Comparison of ENCODE assay signal across 8 mouse cellular contexts in the genomic region with DNA sequence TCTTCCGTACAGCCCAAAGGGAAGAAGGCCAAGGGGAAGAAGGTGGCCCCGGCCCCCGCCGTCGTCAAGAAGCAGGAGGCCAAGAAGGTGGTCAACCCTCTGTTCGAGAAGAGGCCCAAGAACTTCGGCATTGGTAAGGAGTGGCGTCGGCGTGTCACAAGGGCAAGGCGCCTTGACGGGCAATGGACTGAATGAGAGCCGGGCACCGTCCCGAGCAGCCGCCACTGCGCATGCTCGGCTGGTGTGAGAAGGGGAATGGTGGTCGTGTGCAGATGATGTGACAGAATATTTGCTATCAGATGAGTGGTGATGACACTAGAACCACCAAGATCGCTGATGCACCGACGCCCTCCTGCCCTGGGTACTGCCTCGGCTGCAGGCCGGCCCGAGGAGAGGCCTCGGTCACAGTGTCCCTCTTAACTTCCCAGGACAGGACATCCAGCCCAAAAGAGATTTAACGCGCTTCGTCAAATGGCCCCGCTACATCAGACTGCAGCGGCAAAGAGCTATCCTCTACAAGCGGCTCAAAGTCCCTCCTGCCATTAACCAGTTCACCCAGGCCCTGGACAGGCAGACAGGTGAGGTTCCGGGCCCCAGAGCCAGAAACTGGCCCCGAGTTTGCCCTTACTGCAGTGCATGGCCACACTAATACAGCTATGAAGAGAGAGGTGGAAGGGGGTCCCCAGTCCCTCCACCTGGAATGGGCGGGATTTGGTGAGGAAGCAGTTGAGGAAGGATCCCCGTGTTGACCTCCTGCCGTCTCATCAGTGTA. TPM values are rescaled to one million over a fixed set of nuclear protein-coding genes. Genes with fewer than 3 reads are reported as not detected.
DNase-seq lines count a peak whose midpoint lies in the region; ATAC-seq and TF ChIP-seq lines count a peak whose summit lies in the region.

No protein-coding gene starts in this region.

- 2% methylated on average over 36 of the region's 37 CpGs for WGBS in hindbrain, embryonic 16.5 days
- WGBS in liver, postnatal 0 days (ENCODE audit: insufficient replicate concordance): under 1% methylated on average over 36 of the region's 37 CpGs
- WGBS in olfactory bulb, adult 2 months: under 1% methylated on average over 37 of the region's 37 CpGs

- ATAC-seq in activated CD4-positive, CD25-positive, alpha-beta regulatory T cell, adult 4 months: peak; percentile 47
- ATAC-seq in hindbrain, embryonic 16.5 days: peak; percentile 38
- ATAC-seq in liver, postnatal 0 days: peak; percentile 54

- peak overlapping the region; percentile 75 for H3K4me3 ChIP-seq in embryonic fibroblast, embryonic 13.5 days (ENCODE audit: insufficient read depth, low read length)
- peak overlapping the region; percentile 85 for H3K4me3 ChIP-seq in hindbrain, embryonic 16.5 days (ENCODE audit: low read length)
- peak overlapping the region; percentile 69 for H3K4me3 ChIP-seq in liver, postnatal 0 days (ENCODE audit: low read depth, low read length)
- peak overlapping the region; percentile 84 for H3K4me3 ChIP-seq in olfactory bulb, adult 2 months (ENCODE audit: insufficient read depth, low read depth, low read length)

- H3K4me1 ChIP-seq in embryonic fibroblast, embryonic 13.5 days (ENCODE audit: control insufficient read depth, insufficient read depth, low read length): peaks cover 2% of the 10 kb centered on the region
- peaks cover 41% of the 10 kb centered on the region for H3K4me1 ChIP-seq in hindbrain, embryonic 16.5 days (ENCODE audit: control insufficient read depth, insufficient read depth, low read depth, low read length)
- H3K4me1 ChIP-seq in liver, postnatal 0 days (ENCODE audit: insufficient read depth): peaks cover 31% of the 10 kb centered on the region
- peaks cover 26% of the 10 kb centered on the region for H3K4me1 ChIP-seq in olfactory bulb, adult 2 months (ENCODE audit: control insufficient read depth, insufficient read depth, low read length)

- H3K9ac ChIP-seq in hindbrain, embryonic 16.5 days (ENCODE audit: low read depth, low read length): peak overlapping the region; percentile 91
- peak overlapping the region; percentile 97 for H3K9ac ChIP-seq in liver, postnatal 0 days (replicated peaks)

- peak; percentile 52 to 58 for DNase-seq in layer of hippocampus, adult 18-20 months (ENCODE audit: low spot score in 2 of 2)
- DNase-seq in layer of hippocampus, postnatal 36 days: no peak
- peak; percentile 79 for DNase-seq in liver, postnatal 0 days
- DNase-seq in natural killer cell, adult 2 months (ENCODE audit: low spot score in 2 of 2): no peak

- no peaks in the 10 kb centered on the region for H3K9me3 ChIP-seq in hindbrain, embryonic 16.5 days (ENCODE audit: control insufficient read depth, low read length)
- no peaks in the 10 kb centered on the region for H3K9me3 ChIP-seq in liver, postnatal 0 days (ENCODE audit: low read length)

- peak overlapping the region; percentile 99 for H3K4me2 ChIP-seq in hindbrain, embryonic 16.5 days (ENCODE audit: low read length)
- peak overlapping the region; percentile 96 for H3K4me2 ChIP-seq in liver, postnatal 0 days (ENCODE audit: low read depth, low read length)

- peak overlapping the region; percentile 75 for H3K27ac ChIP-seq in embryonic fibroblast, embryonic 13.5 days (ENCODE audit: insufficient read depth, low read length)
- peak overlapping the region; percentile 91 for H3K27ac ChIP-seq in hindbrain, embryonic 16.5 days (ENCODE audit: low read depth, low read length)
- H3K27ac ChIP-seq in liver, postnatal 0 days (ENCODE audit: low read depth): peak overlapping the region; percentile 95
- H3K27ac ChIP-seq in olfactory bulb, adult 2 months (ENCODE audit: insufficient read depth, low read depth, low read length): peak overlapping the region; percentile 80

- no peak for TF ChIP-seq CTCF in embryonic fibroblast, embryonic 13.5 days (IDR thresholded peaks at IDR 0.05; ENCODE audit: borderline replicate concordance, insufficient read depth, low read length)
- TF ChIP-seq CTCF in liver, postnatal 0 days (IDR thresholded peaks at IDR 0.05; ENCODE audit: low read depth): no peak
- TF ChIP-seq CTCF in olfactory bulb, adult 2 months (IDR thresholded peaks at IDR 0.05; ENCODE audit: insufficient read depth, low read depth, low read length): no peak

- no peak for TF ChIP-seq EP300 in liver, postnatal 0 days (IDR thresholded peaks at IDR 0.05; ENCODE audit: low read depth)

- H3K36me3 ChIP-seq in hindbrain, embryonic 16.5 days (ENCODE audit: control insufficient read depth, insufficient read depth, low read length): peaks cover 34% of the 10 kb centered on the region
- H3K36me3 ChIP-seq in liver, postnatal 0 days (replicated peaks; ENCODE audit: insufficient read depth, low read length): peaks cover 50% of the 10 kb centered on the region

- no peaks in the 10 kb centered on the region for H3K27me3 ChIP-seq in hindbrain, embryonic 16.5 days (replicated peaks; ENCODE audit: control insufficient read depth, insufficient read depth, low read length)
- H3K27me3 ChIP-seq in liver, postnatal 0 days (ENCODE audit: insufficient read depth, low read length): no peaks in the 10 kb centered on the region

- peak; percentile 39; the same call in 1 of the 2 replicates for TF ChIP-seq POLR2A in embryonic fibroblast, embryonic 13.5 days (IDR thresholded peaks at IDR 0.05; ENCODE audit: low read depth, low read length)
- TF ChIP-seq POLR2A in olfactory bulb, adult 2 months (IDR thresholded peaks at IDR 0.05; ENCODE audit: insufficient read depth, low read depth, low read length): no peak

RNA-seq across cellular contexts. Expression of gene Rpl7a, which starts 0.6 kb away (rescaled TPM):
- total RNA-seq in layer of hippocampus, adult 18-20 months (2021): 100 to 1,000 TPM; 253 to 258 TPM
- total RNA-seq in layer of hippocampus, postnatal 36 days (2021): 100 to 1,000 TPM; 242 to 247 TPM
- polyA plus RNA-seq in activated CD4-positive, CD25-positive, alpha-beta regulatory T cell, adult 4 months (2017; shearing (Covaris generic)): 1,000 to 10,000 TPM in 1 of 2 experiments, 100 to 1,000 TPM in 1; 720 to 1,212 TPM
- 448 and 480 TPM in 2 replicates for polyA plus RNA-seq in embryonic fibroblast, embryonic 13.5 days (2011; ENCODE audit: insufficient read length, low read depth, missing spikeins)
- polyA plus RNA-seq in hindbrain, embryonic 16.5 days (2015; fragmentation: Nextera tagmentation; extraction: Ambion mirVana): 341 and 368 TPM in 2 replicates
- polyA plus RNA-seq in liver, postnatal 0 days (2015; fragmentation: Nextera tagmentation; extraction: Ambion mirVana): 341 and 347 TPM in 2 replicates
- not detected in 2 replicates for polyA plus RNA-seq in olfactory bulb, adult 2 months (2012; ENCODE audit: insufficient read depth, insufficient read length, low replicate concordance, missing spikeins)

RNA-seq across cellular contexts. Expression of gene Med22, which starts 0.7 kb away (rescaled TPM):
- 10 to 100 TPM; 47.5 to 50.1 TPM for total RNA-seq in layer of hippocampus, adult 18-20 months (2021)
- 10 to 100 TPM; 47.8 to 52.6 TPM for total RNA-seq in layer of hippocampus, postnatal 36 days (2021)
- 10 to 100 TPM; 10.3 to 11.3 TPM for polyA plus RNA-seq in activated CD4-positive, CD25-positive, alpha-beta regulatory T cell, adult 4 months (2017; shearing (Covaris generic))
- 25.6 and 26.8 TPM in 2 replicates for polyA plus RNA-seq in embryonic fibroblast, embryonic 13.5 days (2011; ENCODE audit: insufficient read length, low read depth, missing spikeins)
- 119 and 124 TPM in 2 replicates for polyA plus RNA-seq in hindbrain, embryonic 16.5 days (2015; fragmentation: Nextera tagmentation; extraction: Ambion mirVana)
- polyA plus RNA-seq in liver, postnatal 0 days (2015; fragmentation: Nextera tagmentation; extraction: Ambion mirVana): 13.2 and 14.4 TPM in 2 replicates
- polyA plus RNA-seq in olfactory bulb, adult 2 months (2012; ENCODE audit: insufficient read depth, insufficient read length, low replicate concordance, missing spikeins): not detected in 2 replicates

RNA-seq across cellular contexts. Expression of gene Surf2, which starts 5.0 kb away (rescaled TPM):
- total RNA-seq in layer of hippocampus, adult 18-20 months (2021): 10 to 100 TPM; 34.2 to 36.5 TPM
- total RNA-seq in layer of hippocampus, postnatal 36 days (2021): 10 to 100 TPM; 34.4 to 34.5 TPM
- polyA plus RNA-seq in activated CD4-positive, CD25-positive, alpha-beta regulatory T cell, adult 4 months (2017; shearing (Covaris generic)): 10 to 100 TPM; 41.8 to 46.6 TPM
- 29.3 and 33.6 TPM in 2 replicates for polyA plus RNA-seq in embryonic fibroblast, embryonic 13.5 days (2011; ENCODE audit: insufficient read length, low read depth, missing spikeins)
- polyA plus RNA-seq in hindbrain, embryonic 16.5 days (2015; fragmentation: Nextera tagmentation; extraction: Ambion mirVana): 55.8 and 57.3 TPM in 2 replicates
- polyA plus RNA-seq in liver, postnatal 0 days (2015; fragmentation: Nextera tagmentation; extraction: Ambion mirVana): 14.6 and 15.3 TPM in 2 replicates
- not detected in 2 replicates for polyA plus RNA-seq in olfactory bulb, adult 2 months (2012; ENCODE audit: insufficient read depth, insufficient read length, low replicate concordance, missing spikeins)

RNA-seq across cellular contexts. Expression of gene Surf1, which starts 5.2 kb away (rescaled TPM):
- total RNA-seq in layer of hippocampus, adult 18-20 months (2021): 100 to 1,000 TPM; 109 to 111 TPM
- 10 to 100 TPM; 93.3 to 97.0 TPM for total RNA-seq in layer of hippocampus, postnatal 36 days (2021)
- polyA plus RNA-seq in activated CD4-positive, CD25-positive, alpha-beta regulatory T cell, adult 4 months (2017; shearing (Covaris generic)): 100 to 1,000 TPM; 115 to 121 TPM
- 38.8 and 47.8 TPM in 2 replicates for polyA plus RNA-seq in embryonic fibroblast, embryonic 13.5 days (2011; ENCODE audit: insufficient read length, low read depth, missing spikeins)
- 87.3 and 98.9 TPM in 2 replicates for polyA plus RNA-seq in hindbrain, embryonic 16.5 days (2015; fragmentation: Nextera tagmentation; extraction: Ambion mirVana)
- polyA plus RNA-seq in liver, postnatal 0 days (2015; fragmentation: Nextera tagmentation; extraction: Ambion mirVana): 29.8 and 30.1 TPM in 2 replicates
- polyA plus RNA-seq in olfactory bulb, adult 2 months (2012; ENCODE audit: insufficient read depth, insufficient read length, low replicate concordance, missing spikeins): not detected in 2 replicates

RNA-seq across cellular contexts. Expression of gene Surf6, which starts 8.5 kb away (rescaled TPM):
- total RNA-seq in layer of hippocampus, adult 18-20 months (2021): 10 to 100 TPM; 26.4 to 29.0 TPM
- 10 to 100 TPM; 24.5 to 25.6 TPM for total RNA-seq in layer of hippocampus, postnatal 36 days (2021)
- 10 to 100 TPM; 17.5 to 25.5 TPM for polyA plus RNA-seq in activated CD4-positive, CD25-positive, alpha-beta regulatory T cell, adult 4 months (2017; shearing (Covaris generic))
- 21.4 and 23.3 TPM in 2 replicates for polyA plus RNA-seq in embryonic fibroblast, embryonic 13.5 days (2011; ENCODE audit: insufficient read length, low read depth, missing spikeins)
- 31.1 and 32.2 TPM in 2 replicates for polyA plus RNA-seq in hindbrain, embryonic 16.5 days (2015; fragmentation: Nextera tagmentation; extraction: Ambion mirVana)
- polyA plus RNA-seq in liver, postnatal 0 days (2015; fragmentation: Nextera tagmentation; extraction: Ambion mirVana): 7.5 and 8.4 TPM in 2 replicates
- not detected in 2 replicates for polyA plus RNA-seq in olfactory bulb, adult 2 months (2012; ENCODE audit: insufficient read depth, insufficient read length, low replicate concordance, missing spikeins)

Comparison
In these comparisons a context has a peak if more than half of its experiments do, and no peak if none do; other contexts are left out.
1. DNase-seq: peak in layer of hippocampus, adult 18-20 months (2 of 2) and liver, postnatal 0 days (single experiment); none in layer of hippocampus, postnatal 36 days (0 of 2) and natural killer cell, adult 2 months (0 of 2).
2. RNA of gene Rpl7a, which starts 0.6 kb away (polyA plus RNA-seq): 720 to 1,212 TPM in activated CD4-positive, CD25-positive, alpha-beta regulatory T cell, adult 4 months, 448 to 480 TPM in embryonic fibroblast, embryonic 13.5 days, 341 to 347 TPM in liver, postnatal 0 days and 341 to 368 TPM in hindbrain, embryonic 16.5 days; not detected in olfactory bulb, adult 2 months; every median in the first group is over 100 times any median in the second.
3. RNA of gene Surf2, which starts 5.0 kb away (polyA plus RNA-seq): 55.8 to 57.3 TPM in hindbrain, embryonic 16.5 days, 41.8 to 46.6 TPM in activated CD4-positive, CD25-positive, alpha-beta regulatory T cell, adult 4 months, 29.3 to 33.6 TPM in embryonic fibroblast, embryonic 13.5 days and 14.6 to 15.3 TPM in liver, postnatal 0 days; not detected in olfactory bulb, adult 2 months; every median in the first group is over 10 times any median in the second.
4. Peak in every context shown above with its lines, with median percentiles within 50 percentile points of each other: ATAC-seq, H3K27ac ChIP-seq and H3K4me3 ChIP-seq.